Mouse (Mus musculus): Measurements from ENCODE around the gene Ocel1. TPM values are rescaled to one million over a fixed set of nuclear protein-coding genes. Genes with fewer than 3 reads are reported as not detected.
A peak's percentile ranks its signal among the peaks of the same experiment; 100 is the strongest.

Ocel1 gene
- total RNA-seq, 2 experiments from 2014 or later = 14.3 to 17.9 TPM

GRCm38 (mm10) chr8:71379512-71380075 is 8.5 kb downstream of the Ocel1 start:
- DNase-seq (ENCODE audit: low spot score in 2 of 2) = no peak

DNA sequence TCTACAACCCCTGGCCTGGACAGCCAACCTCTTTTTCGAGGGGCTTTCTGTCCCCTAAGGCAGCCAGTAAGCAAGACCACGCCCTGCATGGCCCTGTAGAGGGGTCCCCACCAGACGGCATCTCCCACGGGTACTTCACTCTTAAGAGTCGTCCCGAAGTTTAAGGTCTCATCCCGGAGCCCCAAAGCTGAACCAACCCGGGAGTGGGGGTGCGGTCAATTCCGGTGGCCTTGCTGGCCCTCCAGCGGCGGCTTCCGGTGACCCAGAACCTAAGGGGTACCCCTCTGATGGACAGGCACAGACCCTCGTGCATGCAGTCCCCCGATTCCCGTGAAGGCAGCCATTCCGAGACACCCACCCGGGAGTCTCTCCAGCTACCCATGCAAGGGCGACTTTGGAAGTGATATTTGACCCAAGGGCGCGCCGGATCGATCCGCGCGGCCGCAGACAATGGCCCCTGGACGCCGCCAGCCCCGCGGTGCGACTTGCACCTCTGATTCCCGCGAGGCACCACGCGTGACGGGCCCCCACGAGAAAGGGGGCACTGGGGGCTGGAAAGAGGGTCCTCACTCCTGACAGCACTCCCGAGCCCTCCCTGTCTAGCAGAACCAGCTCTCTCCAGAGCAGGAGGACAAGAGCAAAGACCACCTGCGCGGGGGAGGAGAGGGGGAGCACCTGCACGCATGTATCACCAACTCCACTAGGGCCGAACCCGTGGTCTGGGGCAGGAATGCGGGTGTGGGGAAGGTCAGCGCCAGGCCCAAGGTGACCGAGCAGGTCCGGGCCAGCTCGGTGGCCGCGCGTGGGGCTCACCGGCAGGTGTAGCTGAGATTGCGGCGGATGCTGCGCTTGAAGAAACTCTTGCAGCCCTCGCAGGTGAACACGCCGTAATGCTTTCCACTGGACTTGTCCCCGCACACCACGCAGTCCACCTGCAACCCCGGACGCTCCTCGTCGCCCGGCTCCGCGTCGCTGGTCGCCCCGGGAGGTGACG is 9.4 kb downstream of the Ocel1 start:
- no peak for DNase-seq (ENCODE audit: low spot score in 2 of 2)

DNA sequence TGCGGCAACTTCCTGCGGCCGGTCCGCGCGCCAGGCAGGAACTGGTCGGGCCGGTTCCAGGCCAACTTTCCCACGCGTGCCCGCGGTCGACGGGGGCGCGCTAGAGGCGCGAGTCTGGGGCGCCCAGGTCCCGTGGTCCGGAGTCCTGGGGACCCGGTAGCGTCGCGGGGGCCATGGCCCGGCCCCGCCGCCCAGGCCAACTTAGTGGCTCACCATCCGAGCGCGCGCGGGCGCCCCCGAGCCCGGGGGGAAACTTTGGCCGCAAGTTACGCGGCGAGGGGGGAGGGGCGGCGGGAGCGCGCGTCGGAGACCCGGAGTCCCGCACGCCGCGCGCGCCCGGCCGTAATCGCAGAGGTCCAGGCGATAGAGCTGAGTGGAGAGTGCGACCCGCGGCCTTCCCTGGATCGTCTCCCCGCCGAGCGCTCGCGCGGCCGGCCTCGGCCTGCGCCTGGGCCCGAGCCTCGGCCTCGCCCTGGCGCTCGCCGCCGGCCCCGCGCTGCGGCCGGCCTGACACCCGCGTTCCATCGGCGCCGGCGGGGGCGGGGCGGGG is 10.4 kb downstream of the Ocel1 start, which contains the start of gene Nr2f6:
TSS of gene Nr2f6 (minus strand) at position 540 of the 550 bp plus-strand sequence.
- peak in 1 of 2 experiments; percentile 52 for DNase-seq (ENCODE audit: low spot score in 2 of 2)

DNA sequence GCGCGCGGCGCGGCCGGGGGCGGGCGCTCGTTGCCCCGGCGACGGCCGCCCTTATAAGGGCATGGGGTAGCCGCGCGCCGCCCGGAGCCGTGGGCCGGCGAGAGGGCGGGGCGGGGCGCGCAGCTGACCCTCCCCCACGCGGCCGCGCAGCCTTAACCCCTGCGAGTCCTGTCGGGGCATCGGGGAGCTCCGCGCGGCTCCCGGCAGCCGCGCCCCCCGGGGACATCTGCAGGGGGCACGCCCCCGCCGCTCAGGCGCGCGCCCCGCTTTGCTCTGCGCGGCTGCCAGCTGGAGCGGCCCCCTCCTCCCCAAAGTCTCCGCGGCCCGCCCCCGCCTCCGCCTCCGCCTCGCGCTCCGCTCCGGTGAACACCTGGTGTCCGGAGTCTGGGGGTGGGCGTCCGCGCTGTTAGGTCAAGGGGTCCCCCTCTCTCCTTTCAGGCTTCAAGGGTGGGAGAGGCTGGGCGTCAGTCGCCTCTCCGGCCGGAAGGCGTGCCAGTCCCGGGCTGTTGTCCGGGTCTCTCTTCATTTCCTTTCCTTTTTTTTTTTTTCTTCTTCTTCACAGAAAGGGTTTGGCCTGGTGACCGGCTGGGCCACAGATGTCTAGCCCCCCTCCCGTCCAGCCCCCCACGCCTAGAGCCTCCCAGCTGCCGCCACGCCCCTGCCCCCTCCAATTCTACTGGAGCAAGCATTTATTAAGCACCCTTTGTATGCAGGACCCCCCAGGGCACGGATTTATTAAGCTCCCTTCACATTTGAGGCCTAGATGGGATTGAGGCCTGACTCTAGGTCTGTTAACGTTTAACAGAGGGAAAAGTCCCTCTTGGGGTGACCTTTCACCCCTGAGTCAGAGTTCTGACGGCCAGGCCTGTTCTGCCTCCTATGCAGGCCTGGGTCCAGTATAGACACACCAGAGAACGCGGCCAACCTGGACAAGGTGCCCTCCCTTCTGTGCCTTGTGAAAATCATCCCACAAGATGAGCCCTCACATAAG is 11.2 kb downstream of the Ocel1 start:
- DNase-seq (ENCODE audit: low spot score in 2 of 2) = peak in 1 of 2 experiments; percentile 74

DNA sequence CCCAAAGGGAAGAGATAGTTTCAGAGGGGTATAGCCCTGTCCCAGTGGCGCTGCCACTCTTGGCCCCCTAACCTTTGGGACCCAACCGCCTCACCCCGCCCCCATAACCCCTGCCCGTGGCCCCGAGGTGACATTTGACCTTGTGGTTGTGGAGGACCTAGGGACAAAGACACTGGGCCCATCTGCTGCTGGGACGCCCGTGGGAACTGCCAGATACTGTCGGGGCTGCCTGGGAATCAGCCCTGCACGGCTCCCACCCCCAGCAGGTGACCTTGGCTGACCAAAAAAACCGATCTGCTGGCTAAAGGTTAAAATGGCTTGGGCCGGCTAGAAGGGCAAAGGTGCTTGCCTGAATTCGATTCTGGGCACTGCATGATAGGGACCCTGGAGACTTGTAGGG is 12.3 kb downstream of the Ocel1 start:
- no peak for DNase-seq (ENCODE audit: low spot score in 2 of 2)

- DNase-seq (ENCODE audit: low spot score in 2 of 2) = no peak
Observed at GRCm38 (mm10) chr8:71383860-71384259, 12.8 kb downstream of the Ocel1 start.

- DNase-seq (ENCODE audit: low spot score in 2 of 2) = no peak
Observed at GRCm38 (mm10) chr8:71385212-71385835, 14.2 kb downstream of the Ocel1 start.

DNA sequence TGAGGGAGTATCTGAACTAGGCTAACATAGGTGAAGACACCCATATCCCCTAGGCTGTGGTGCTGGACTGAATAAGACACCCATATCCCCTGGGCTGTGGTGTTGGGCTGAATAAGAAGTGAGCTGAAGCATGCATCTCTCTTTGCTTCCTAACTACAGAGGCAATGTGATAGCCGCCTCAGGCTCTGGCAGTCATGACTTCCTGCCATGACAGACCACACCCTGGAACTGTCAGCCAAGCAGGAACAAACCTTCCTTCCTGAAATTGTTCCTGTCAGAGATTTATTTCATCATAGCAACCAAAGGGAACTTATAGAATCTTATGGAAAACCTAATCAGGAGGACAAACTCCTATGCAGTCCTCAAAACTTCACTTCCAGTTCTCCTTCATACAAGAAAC is 17.2 kb downstream of the Ocel1 start:
- no peak for DNase-seq (ENCODE audit: low spot score in 2 of 2)

DNA sequence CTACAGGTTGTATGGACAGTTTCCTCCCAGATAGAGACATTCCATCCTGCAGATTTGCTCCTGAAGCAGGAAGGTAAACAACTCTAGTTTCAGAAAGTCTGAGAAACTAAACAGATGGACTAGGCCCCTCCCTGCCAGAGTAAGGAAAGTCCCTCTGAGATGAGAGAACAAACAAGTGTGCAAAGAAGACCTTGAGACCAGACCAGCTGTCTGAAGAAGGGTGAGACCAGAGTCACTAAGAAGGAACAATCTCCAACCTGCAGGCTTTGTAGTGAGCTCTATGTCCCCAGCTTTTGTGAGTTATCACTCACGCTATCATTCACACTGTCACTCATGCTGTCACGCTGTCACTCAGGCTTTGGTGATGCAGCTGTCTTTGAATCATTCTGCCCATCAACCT is 20.6 kb downstream of the Ocel1 start:
- DNase-seq (ENCODE audit: low spot score in 2 of 2) = no peak

DNA sequence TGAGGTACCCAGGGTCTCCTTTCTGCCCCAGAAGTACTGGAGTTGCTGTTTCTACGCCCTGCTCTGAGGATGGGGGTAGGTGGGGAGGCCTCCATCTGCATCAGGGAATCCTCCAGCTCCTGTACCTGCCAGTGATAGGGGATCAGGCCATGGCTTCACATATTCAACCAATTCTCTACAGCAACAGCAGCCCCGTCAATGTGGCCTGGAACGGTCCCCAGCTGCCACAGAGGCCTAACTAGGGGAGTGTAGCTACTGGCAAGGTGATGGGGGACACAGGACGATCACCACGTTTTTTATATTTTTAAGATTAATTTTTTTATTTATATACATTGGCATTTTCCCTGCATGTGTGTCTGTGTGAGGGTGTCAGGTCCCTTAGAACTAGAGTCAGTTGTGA is 21.3 kb downstream of the Ocel1 start:
- no peak for DNase-seq (ENCODE audit: low spot score in 2 of 2)

GRCm38 (mm10) chr8:71392871-71393270 is 21.8 kb downstream of the Ocel1 start:
- DNase-seq (ENCODE audit: low spot score in 2 of 2) = no peak

GRCm38 (mm10) chr8:71394481-71394880 is 23.4 kb downstream of the Ocel1 start:
- DNase-seq (ENCODE audit: low spot score in 2 of 2) = no peak

DNA sequence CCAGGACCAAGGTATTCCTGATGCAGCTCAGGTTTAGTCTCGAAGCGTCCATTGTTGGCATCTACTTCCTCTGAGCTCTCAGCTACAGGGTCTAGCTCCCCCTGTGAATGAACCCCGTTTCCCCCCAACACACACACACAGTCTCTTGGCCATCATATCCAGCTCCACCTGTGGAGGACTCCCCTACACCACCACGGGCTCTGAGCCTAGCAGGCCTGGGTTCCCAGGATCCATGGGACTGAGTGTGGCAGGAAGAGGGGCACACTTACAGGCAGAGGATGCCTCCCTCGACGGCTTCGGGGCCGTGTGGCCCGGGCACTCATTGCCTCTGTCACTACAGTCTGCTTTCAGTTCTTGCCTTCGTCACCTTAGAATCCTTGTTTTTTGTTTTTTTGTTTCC is 24.0 kb downstream of the Ocel1 start:
- no peak for DNase-seq (ENCODE audit: low spot score in 2 of 2)

DNA sequence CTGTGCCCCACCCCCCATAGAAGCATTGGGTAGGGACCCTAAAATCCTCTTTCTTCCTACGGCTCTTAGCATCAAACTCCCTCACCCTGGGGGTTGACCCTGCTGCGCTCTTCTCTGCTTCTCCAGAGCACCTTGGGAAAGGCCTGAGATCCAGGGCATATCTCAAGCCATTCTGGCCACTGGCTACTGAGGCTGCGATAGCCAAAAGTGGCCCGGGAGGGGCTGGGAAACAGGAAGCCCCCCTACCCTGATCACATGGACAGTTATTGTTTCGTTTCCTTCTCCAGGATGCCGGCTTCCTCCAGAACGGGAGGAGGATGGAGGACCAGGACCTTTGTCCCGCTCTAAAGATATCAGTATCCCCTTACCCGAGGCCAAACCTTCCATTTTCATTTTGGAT is 24.5 kb downstream of the Ocel1 start, which contains the start of gene Ushbp1:
TSS of gene Ushbp1 (minus strand) at position 174 of the 400 bp plus-strand sequence.
- no peak for DNase-seq (ENCODE audit: low spot score in 2 of 2)

DNA sequence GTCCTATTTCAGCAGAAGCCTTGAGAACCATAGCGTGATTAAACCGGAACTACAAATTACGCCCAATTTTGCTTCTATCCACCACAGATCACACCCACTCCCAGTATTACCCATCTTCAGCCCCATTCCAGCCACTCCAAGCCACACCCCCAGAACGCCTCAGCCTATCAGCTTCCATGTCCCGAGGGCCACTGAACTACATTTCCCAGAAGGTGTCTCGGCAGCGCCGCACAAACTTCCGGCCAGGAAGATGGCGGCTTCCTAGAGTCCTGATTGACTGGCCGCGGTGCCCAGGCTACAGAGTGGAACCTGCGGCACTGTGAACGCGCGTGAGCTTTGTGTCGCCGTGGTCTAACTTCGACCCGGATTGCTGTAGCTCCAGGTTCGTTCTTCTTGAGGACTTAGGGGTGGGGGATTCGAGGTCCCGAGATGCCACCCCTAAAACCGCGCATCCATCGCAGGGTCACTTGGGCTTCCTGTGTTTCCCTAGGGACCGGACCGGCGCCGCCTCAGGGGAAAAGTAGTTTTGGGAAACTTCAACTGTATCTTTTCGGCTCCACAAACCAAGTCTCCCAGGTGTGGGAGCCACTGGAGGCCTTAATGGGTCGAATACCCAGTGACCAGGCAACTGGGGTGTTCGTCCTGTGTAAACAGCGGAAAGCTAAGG is 25.7 kb downstream of the Ocel1 start, which contains the start of gene Babam1:
TSS of gene Babam1 (plus strand) at position 223 of the 667 bp plus-strand sequence.
- peak; percentile 93 to 97 for DNase-seq (ENCODE audit: low spot score in 2 of 2)

GRCm38 (mm10) chr8:71397701-71398100 is 26.6 kb downstream of the Ocel1 start:
- DNase-seq (ENCODE audit: low spot score in 2 of 2) = no peak

DNA sequence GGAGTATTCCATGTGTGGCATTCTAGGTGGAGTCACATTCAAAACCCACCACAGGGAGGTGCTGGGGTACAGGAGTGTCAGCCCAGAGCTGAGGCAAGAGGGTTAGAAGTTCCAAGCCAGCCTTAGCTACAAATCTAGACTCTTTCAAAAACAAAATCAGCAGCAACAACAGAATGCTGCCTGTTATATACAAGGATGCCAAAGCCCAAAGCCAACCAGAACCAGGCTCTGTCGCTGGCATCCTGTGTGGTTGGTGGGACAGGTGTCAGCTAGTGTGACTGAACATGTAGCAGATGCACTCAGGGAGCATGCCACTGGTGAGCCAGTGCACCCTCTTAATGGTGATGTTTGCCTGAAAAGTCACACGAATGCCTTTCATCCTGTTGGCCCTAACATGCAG is 29.7 kb downstream of the Ocel1 start:
- no peak for DNase-seq (ENCODE audit: low spot score in 2 of 2)

DNA sequence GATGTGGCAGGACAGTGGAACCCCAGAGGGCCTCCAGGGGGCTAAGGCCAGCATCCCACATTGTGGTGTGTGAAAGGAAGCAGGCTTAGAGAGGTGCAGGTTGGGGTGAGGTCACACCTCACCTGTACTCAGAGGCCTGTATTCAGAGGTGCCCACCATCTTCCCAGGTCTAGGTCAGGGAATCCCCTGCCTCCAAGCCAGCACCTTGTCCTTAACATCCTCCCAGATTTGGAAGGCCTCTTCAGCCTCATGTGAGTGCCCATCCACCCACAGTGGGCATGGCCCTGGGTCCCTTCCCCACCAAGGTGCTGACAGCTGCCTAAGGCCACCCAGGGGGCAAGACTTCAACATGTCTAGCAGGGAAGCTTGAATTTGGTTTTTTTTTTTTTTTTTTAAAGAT is 30.4 kb downstream of the Ocel1 start:
- no peak for DNase-seq (ENCODE audit: low spot score in 2 of 2)

DNA sequence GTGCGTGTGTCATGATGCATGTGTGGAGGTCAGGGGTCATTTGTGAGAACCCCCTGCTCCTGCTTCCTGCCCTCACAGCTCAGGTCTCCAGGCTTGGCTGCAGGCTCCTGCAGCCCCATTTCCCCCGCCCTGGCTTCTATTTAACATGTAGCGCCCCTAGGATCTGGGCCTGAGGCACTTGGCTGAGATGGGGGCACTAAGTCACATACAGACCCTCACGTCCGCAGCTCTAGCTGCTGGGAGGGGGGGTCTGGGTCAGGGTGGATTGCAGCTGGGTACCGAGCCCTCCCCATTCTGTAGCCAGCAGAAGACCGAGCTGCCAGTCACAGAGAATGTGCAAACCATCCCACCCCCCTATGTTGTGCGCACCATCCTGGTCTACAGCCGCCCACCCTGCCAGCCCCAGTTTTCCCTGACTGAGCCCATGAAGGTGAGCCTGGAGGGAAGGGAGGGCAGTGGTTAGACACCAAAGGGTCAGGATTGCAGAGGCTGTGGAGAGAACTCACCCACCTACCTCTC is 31.4 kb downstream of the Ocel1 start:
- no peak for DNase-seq (ENCODE audit: low spot score in 2 of 2)
